Mouse (Mus musculus) liver, adult 2 months (tissue): ENCODE data around the gene St7. TPM values are rescaled to one million over a fixed set of nuclear protein-coding genes. Genes with fewer than 3 reads are reported as not detected.

ENCODE experiments used
- DNase-seq: peaks from one replicate; pipeline ENCODE4 v3.0.0-alpha.2; 2011; ENCODE audit warnings: low read depth, low spot score; ENCODE audit errors: extremely low read depth
- H3K27ac ChIP-seq: fragments of 200-500 bp; replicated peaks from 2 replicates; pipeline ENCODE4 v1.5.1; 2012; ENCODE audit warnings: low read depth, mild to moderate bottlenecking, control low read depth, inconsistent platforms, low read length; ENCODE audit not compliant: insufficient read depth
- H3K27me3 ChIP-seq: fragments of 200-500 bp; 2 replicates; pipeline ENCODE4 v1.6.1; 2012; ENCODE audit warnings: mild to moderate bottlenecking, moderate library complexity, low read length, inconsistent platforms; ENCODE audit not compliant: control insufficient read depth, insufficient read depth
- H3K36me3 ChIP-seq: fragments of 200-500 bp; 2 replicates; pipeline ENCODE4 v1.6.1; 2012; ENCODE audit warnings: low read length, inconsistent platforms; ENCODE audit not compliant: control insufficient read depth, insufficient read depth
- H3K4me1 ChIP-seq: fragments of 200-500 bp; 2 replicates; pipeline ENCODE4 v1.6.1; 2011; ENCODE audit warnings: low read length; ENCODE audit not compliant: control insufficient read depth, insufficient read depth
- H3K4me3 ChIP-seq: fragments of 200-500 bp; 2 replicates; pipeline ENCODE4 v1.5.1; 2011; ENCODE audit warnings: low read depth, mild to moderate bottlenecking, control low read depth, low read length, moderate library complexity; ENCODE audit not compliant: insufficient read depth
- H3K79me2 ChIP-seq: fragments of 200-500 bp; 2 replicates; pipeline ENCODE4 v1.6.1; 2012; ENCODE audit warnings: inconsistent platforms, mild to moderate bottlenecking, low read length, moderate library complexity; ENCODE audit not compliant: control insufficient read depth, insufficient read depth
- H3K9ac ChIP-seq: fragments of 200-500 bp; 2 replicates; pipeline ENCODE4 v1.6.1; 2012; ENCODE audit warnings: low read depth, mild to moderate bottlenecking, control low read depth, inconsistent platforms, low read length
- CTCF ChIP-seq: fragments of 200-500 bp; IDR thresholded peaks from 2 replicates; pipeline ENCODE4 v1.5.1; 2011; ENCODE audit warnings: low read depth, low read length, control low read depth
- POLR2A ChIP-seq: fragments of 200-500 bp; IDR thresholded peaks from 2 replicates; pipeline ENCODE4 v1.6.1; 2011; ENCODE audit warnings: low read length, control low read depth; ENCODE audit not compliant: insufficient read depth; ENCODE audit errors: extremely low read depth
- WGBS: fragments of 180-500 bp; shearing (Covaris S2); methylation state at CpG from one replicate; pipeline ENCODE4 v1.1.7; 2018; 5-methylcytosine and 5-hydroxymethylcytosine counted together
- polyA plus RNA-seq: library from polyadenylated mRNA; depleted of rRNA; stranded (reverse); fragments of >200 nt; gene quantifications from 2 replicates; pipeline ENCODE4 v1.2.3, GENCODE M21; 2012
- total RNA-seq: library from RNA; depleted of rRNA; stranded (reverse); fragments of >200 nt; gene quantifications from 2 replicates; pipeline ENCODE4 v1.2.3, GENCODE M21; 2014

St7 gene
- total and polyA plus RNA-seq, 2 experiments = 5.7 to 8.8 TPM

GRCm38 (mm10) chr6:17755902-17756301, 63.2 kb downstream of the St7 start:
- Histone ChIP-seq H3K27ac (no peak overlapping the region), H3K79me2 (peaks cover 2% of the 10 kb centered on the region; the same call in 1 of the 2 replicates), H3K4me3 (no peak overlapping the region), H3K27me3 (no peaks in the 10 kb centered on the region), H3K4me1 (no peaks in the 10 kb centered on the region), H3K36me3 (no peaks in the 10 kb centered on the region), H3K9ac (no peak overlapping the region)
- DNase-seq = no peak
- TF ChIP-seq CTCF = no peak
- TF ChIP-seq POLR2A = no peak
- WGBS = 78% methylated on average over 6 of the region's 6 CpGs

- no peaks in the 10 kb centered on the region for H3K36me3 ChIP-seq
- no peaks in the 10 kb centered on the region for H3K4me1 ChIP-seq
- no peak overlapping the region for H3K9ac ChIP-seq
- no peak overlapping the region for H3K27ac ChIP-seq
- H3K79me2 ChIP-seq = peaks cover 2% of the 10 kb centered on the region; the same call in 1 of the 2 replicates
- H3K27me3 ChIP-seq = no peaks in the 10 kb centered on the region
- no peak overlapping the region for H3K4me3 ChIP-seq
- 82% methylated on average over 4 of the region's 4 CpGs for WGBS
- TF ChIP-seq POLR2A (no peak), CTCF (no peak)
- no peak for DNase-seq
Observed at GRCm38 (mm10) chr6:17758568-17758967, 65.8 kb downstream of the St7 start.

- Histone ChIP-seq H3K27ac (no peak overlapping the region), H3K36me3 (no peaks in the 10 kb centered on the region), H3K79me2 (peaks cover 8% of the 10 kb centered on the region; the same call in 1 of the 2 replicates), H3K4me3 (no peak overlapping the region), H3K4me1 (no peaks in the 10 kb centered on the region), H3K9ac (no peak overlapping the region), H3K27me3 (no peaks in the 10 kb centered on the region)
- no peak for DNase-seq
- 79% methylated on average over 9 of the region's 9 CpGs for WGBS
- TF ChIP-seq CTCF (no peak), POLR2A (no peak)
Observed at GRCm38 (mm10) chr6:17763963-17764659, 71.4 kb downstream of the St7 start.

GRCm38 (mm10) chr6:17764660-17764998, 71.9 kb downstream of the St7 start:
- DNase-seq = no peak
- H3K4me3 ChIP-seq = no peak overlapping the region
- WGBS = 90% methylated on average over 2 of the region's 2 CpGs
- no peaks in the 10 kb centered on the region for H3K36me3 ChIP-seq
- no peaks in the 10 kb centered on the region for H3K27me3 ChIP-seq
- TF ChIP-seq POLR2A = no peak
- TF ChIP-seq CTCF = no peak
- H3K9ac ChIP-seq = no peak overlapping the region
- no peaks in the 10 kb centered on the region for H3K4me1 ChIP-seq
- no peak overlapping the region for H3K27ac ChIP-seq
- peaks cover 8% of the 10 kb centered on the region; the same call in 1 of the 2 replicates for H3K79me2 ChIP-seq

DNA sequence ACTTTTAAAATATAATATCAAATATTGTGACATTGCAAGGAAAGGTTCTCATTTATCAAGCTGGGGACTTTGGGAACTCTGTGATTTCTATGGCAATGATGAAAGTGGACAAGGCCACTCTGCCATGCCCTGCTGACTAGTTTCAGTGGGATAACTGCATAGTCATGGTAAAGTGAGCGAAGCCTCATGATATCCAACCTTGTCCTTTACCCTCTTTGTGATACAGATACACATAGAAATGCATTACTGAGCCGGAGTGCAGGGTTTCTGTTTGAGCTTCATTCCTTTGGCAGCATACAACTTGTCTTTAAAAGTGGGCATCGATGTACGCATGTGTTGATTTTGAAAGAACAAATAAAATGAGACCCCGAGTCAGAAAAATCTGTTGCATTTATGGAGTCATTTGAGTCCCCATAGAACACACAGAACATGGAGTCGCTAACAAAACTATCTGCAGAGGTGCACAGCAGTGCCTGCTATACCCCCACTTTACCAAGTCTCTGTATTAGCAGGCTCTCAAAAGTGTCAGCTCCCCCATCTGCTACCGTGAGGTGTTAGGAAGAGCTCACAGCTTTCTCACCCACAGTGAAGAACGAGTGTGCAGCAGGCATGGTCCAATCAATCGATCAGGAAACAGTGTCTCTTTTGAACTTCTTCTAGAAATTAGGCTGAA, 77.4 kb downstream of the St7 start:
- no peak overlapping the region for H3K9ac ChIP-seq
- peaks cover 5% of the 10 kb centered on the region for H3K4me1 ChIP-seq
- H3K4me3 ChIP-seq = no peak overlapping the region
- no peaks in the 10 kb centered on the region for H3K36me3 ChIP-seq
- no peaks in the 10 kb centered on the region for H3K27me3 ChIP-seq
- no peak for DNase-seq
- WGBS = 87% methylated on average over 9 of the region's 9 CpGs
- H3K79me2 ChIP-seq = no peaks in the 10 kb centered on the region; the same call in 1 of the 2 replicates
- TF ChIP-seq POLR2A (no peak), CTCF (no peak)
- H3K27ac ChIP-seq = no peak overlapping the region

DNA sequence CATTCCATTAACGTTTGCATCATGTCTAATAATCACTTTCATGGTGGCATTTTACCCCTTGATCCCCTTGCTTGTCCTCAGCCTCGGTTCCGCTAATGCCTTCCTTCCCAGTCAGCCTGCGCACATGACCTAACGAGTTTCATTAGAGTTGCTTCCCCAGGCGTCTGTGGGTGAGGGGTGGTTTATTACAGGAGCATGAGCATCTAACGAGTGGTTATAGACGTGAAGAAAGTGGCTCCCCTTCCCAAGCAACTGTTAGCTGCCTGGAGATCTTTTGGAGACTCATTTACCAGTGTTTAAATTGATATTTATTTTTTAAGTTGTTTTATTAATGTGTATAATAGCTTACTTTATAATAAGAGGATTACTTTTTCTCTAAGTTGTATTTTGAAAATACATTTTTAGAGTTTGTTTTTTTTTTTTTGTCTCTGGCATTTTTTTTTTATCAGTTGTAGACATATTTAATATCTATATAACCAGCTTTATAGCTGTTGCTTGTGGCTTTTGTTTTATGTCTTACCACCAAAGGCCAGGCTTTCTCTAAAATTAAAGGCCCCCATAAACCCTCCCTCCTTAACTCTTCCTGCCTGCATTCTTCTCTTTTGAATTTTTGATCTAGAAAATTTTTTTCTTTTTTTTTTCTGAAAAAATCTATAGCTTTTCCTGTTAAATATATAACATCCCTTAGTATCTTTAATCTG, 78.1 kb downstream of the St7 start:
- Histone ChIP-seq H3K27ac (no peak overlapping the region), H3K4me1 (peaks cover 5% of the 10 kb centered on the region), H3K27me3 (no peaks in the 10 kb centered on the region), H3K4me3 (no peak overlapping the region), H3K79me2 (no peaks in the 10 kb centered on the region; the same call in 1 of the 2 replicates), H3K36me3 (no peaks in the 10 kb centered on the region), H3K9ac (no peak overlapping the region)
- 79% methylated on average over 8 of the region's 8 CpGs for WGBS
- no peak for DNase-seq
- TF ChIP-seq CTCF (no peak), POLR2A (no peak)
